Mouse (Mus musculus) megakaryocyte, adult 5-6 weeks (primary cell): ENCODE results near the gene Olfr1020. TPM values are rescaled to one million over a fixed set of nuclear protein-coding genes. Genes with fewer than 3 reads are reported as not detected.

Source experiments
- ATAC-seq: 2 replicates; pipeline ENCODE4 v1.8.0; 2016; ENCODE audit warnings: mild to moderate bottlenecking, inconsistent platforms; ENCODE audit not compliant: poor library complexity, severe bottlenecking
- total RNA-seq, 2 experiments: library from RNA; stranded (forward) in 1 of 2; stranded (reverse) in 1 of 2; fragments of 153-499, 151-499 nt in 1 of 2; fragments of 221-1000, 200-1000 nt in 1 of 2; gene quantifications; 2 replicates each; pipeline versions ENCODE4 v1.2.3 to v1.2.4; 2015 to 2017

Olfr1020 gene
- total RNA-seq (2015) (not detected in 2 replicates), total RNA-seq (2017) (not detected in 2 replicates)

DNA sequence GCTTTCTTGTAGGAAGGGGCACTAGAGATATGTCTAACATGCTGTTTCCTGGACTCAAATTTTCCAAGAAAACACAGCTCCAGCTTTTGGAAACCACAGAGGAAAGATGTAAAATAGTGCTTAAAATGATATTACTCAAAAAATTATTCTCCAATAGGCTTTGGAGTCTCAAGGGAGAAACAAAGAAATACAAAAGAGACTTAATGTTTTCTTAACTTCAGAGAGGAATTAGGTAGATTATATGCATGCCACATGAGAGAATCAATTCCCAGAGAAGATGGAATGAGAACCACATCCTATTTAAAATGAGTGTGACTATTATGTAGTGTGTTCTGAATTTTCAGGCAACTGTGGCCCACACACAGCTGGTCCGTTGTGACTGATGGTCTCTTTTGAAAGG is at the start of gene Olfr1020:
Olfr1020 (plus strand) TSS at position 301 of the 400 bp plus-strand sequence.
- no peak for ATAC-seq

DNA sequence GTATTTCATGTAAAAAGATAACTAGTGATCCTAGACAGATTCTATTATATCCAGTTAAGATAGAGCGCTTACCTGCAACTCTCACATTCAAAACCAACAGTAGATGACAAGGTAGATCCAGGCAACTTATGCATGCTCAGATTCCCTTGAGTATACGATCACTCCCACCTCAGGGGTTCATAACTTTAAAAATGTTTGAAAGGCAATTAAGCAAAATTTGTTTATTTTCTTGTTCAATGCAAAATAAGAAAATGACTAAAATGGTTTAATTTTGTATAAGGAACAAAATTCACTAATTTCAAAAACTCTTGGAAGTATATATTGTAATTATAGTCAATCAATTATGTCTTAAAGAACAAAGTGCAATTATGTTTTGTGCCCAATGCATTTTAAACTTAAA is 44.4 kb upstream of the Olfr1020 start, which contains the start of gene Olfr1016:
Olfr1016 (minus strand) TSS at position 101 of the 400 bp plus-strand sequence.
- no peak for ATAC-seq

DNA sequence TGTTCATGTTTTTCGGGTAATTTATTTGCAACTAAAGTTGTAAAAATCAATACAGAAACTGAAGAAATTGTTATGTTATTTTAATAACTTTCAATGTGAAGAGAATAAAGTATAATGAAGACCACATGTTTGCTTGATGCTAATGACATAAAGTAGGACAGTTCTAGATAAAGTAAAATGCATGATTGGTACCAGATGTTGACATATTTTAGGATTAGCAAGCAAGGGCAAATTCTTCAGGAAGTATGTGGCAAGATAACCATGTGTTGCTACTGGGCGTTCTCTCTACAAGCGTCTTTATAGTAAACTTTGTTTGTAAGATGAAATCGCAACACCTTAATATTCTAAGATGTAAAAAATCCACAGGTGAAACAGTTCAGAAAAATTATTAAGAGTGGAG is 42.3 kb upstream of the Olfr1020 start:
- no peak for ATAC-seq

DNA sequence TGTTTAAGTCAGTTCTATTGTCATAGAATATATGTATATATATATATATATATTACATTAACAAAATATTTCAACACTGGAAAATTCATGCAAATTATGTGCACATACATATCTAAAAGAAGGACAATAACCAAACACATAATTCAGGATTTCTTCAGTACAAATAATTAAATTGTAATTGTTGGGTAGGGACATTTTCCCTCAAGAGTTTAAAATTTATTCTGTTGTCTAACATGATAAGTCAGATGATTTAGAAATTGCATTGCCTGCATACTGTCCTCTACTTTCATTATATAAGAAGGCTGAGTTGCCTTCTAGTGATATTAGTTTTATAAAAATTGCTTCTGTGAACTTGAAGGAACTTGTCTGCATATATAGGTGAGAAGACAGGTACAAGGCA is 28.7 kb upstream of the Olfr1020 start, which contains the start of gene Olfr1018:
Olfr1018 (plus strand) TSS at position 301 of the 400 bp plus-strand sequence.
- ATAC-seq, result no peak

DNA sequence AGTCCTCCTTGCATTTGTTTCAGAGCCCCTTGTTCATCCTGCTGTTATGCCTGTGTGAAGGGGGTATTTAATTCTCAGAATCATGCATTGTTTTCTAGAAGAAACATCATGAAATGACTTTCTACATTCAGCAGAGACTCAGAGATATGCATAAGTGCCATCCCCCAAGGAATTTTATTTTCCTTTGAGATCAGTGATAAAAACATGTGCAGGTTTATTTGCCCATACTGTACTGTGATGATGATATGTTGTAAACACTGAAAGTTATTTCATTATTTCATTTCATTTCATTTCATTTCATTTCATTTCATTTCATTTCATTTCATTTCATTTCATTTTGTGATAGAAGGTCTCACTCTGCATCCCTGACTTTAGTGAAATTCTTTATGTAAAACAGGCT is 1.4 kb upstream of the Olfr1020 start, which contains the start of gene Olfr1019:
Olfr1019 (minus strand) TSS at position 101 of the 400 bp plus-strand sequence.
- ATAC-seq, result no peak

DNA sequence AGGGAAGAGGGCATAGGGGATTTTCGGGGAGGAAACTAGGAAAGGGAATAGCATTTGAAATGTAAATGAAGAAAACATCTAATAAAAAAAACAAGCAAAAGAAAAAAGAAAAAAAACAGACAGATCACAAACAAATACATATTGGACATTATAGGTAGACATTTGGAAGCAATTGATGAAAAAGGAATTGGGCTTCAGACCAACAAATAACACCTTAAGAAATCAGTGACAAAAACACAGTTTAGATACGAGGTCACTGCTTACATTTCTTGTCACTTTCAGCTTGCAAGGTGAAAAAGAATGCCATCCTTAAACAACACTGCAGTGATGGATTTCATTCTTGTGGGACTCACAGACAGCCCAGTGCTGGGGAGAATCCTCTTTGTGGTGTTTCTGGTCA is 21.5 kb downstream of the Olfr1020 start, which contains the start of gene Olfr1022:
Olfr1022 (plus strand) TSS at position 301 of the 400 bp plus-strand sequence.
- no peak for ATAC-seq

DNA sequence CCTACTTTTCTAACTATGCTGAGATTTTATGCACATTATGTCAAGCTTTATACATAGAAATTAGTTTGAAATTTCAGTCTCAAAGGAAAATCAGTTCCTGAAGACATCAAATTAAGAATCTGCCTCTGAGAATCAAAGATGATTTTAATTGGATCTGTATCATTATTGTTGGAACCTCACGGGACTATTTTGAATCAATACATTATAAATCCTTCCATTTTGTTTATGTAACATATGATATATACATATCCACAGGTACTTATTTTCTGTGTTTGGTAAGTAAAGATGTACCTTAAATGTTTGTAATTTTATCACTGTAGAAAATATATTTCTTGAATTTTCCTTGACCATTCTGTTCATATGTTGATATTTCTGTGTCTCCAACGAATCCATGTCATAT is 38.5 kb downstream of the Olfr1020 start, which contains the start of gene Olfr1023:
Olfr1023 (plus strand) TSS at position 301 of the 400 bp plus-strand sequence.
- ATAC-seq, result no peak

Other genes with a start within 250 kb of the Olfr1020 start
- gene Olfr1000, start 235.1 kb upstream of the Olfr1020 start, total RNA-seq (2015), result not detected in 2 replicates
- not detected in 2 replicates for gene Olfr1000, start 235.1 kb upstream of the Olfr1020 start, total RNA-seq (2017)
- not detected in 2 replicates for gene Olfr1002, start 196.3 kb upstream of the Olfr1020 start, total RNA-seq (2015)
- not detected in 2 replicates for gene Olfr1002, start 196.3 kb upstream of the Olfr1020 start, total RNA-seq (2017)
- gene Olfr154, start 182.6 kb upstream of the Olfr1020 start, total RNA-seq (2015), result not detected in 2 replicates
- not detected in 2 replicates for gene Olfr154, start 182.6 kb upstream of the Olfr1020 start, total RNA-seq (2017)
- gene Olfr1006, start 168.3 kb upstream of the Olfr1020 start, total RNA-seq (2015), result not detected in 2 replicates
- gene Olfr1006, start 168.3 kb upstream of the Olfr1020 start, total RNA-seq (2017), result not detected in 2 replicates
- not detected in 2 replicates for gene Olfr1008, start 157.6 kb upstream of the Olfr1020 start, total RNA-seq (2015)
- gene Olfr1008, start 157.6 kb upstream of the Olfr1020 start, total RNA-seq (2017), result not detected in 2 replicates
- gene Olfr1009, start 131.6 kb upstream of the Olfr1020 start, total RNA-seq (2015), result not detected in 2 replicates
- not detected in 2 replicates for gene Olfr1009, start 131.6 kb upstream of the Olfr1020 start, total RNA-seq (2017)
- not detected in 2 replicates for gene Olfr1012, start 84.3 kb upstream of the Olfr1020 start, total RNA-seq (2015)
- gene Olfr1012, start 84.3 kb upstream of the Olfr1020 start, total RNA-seq (2017), result not detected in 2 replicates
- not detected in 2 replicates for gene Olfr1013, start 79.9 kb upstream of the Olfr1020 start, total RNA-seq (2015)
- gene Olfr1013, start 79.9 kb upstream of the Olfr1020 start, total RNA-seq (2017), result not detected in 2 replicates
- not detected in 2 replicates for gene Olfr1014, start 74.3 kb upstream of the Olfr1020 start, total RNA-seq (2015)
- gene Olfr1014, start 74.3 kb upstream of the Olfr1020 start, total RNA-seq (2017), result not detected in 2 replicates
- gene Olfr1015, start 65.0 kb upstream of the Olfr1020 start, total RNA-seq (2015), result not detected in 2 replicates
- gene Olfr1015, start 65.0 kb upstream of the Olfr1020 start, total RNA-seq (2017), result not detected in 2 replicates
- gene Olfr1016, start 44.5 kb upstream of the Olfr1020 start, total RNA-seq (2015), result not detected in 2 replicates
- not detected in 2 replicates for gene Olfr1016, start 44.5 kb upstream of the Olfr1020 start, total RNA-seq (2017)
- gene Olfr1018, start 28.6 kb upstream of the Olfr1020 start, total RNA-seq (2015), result not detected in 2 replicates
- gene Olfr1018, start 28.6 kb upstream of the Olfr1020 start, total RNA-seq (2017), result not detected in 2 replicates
- gene Olfr1019, start 1.5 kb upstream of the Olfr1020 start, total RNA-seq (2015), result not detected in 2 replicates
- not detected in 2 replicates for gene Olfr1019, start 1.5 kb upstream of the Olfr1020 start, total RNA-seq (2017)
- not detected in 2 replicates for gene Olfr1022, start 21.6 kb downstream of the Olfr1020 start, total RNA-seq (2015)
- not detected in 2 replicates for gene Olfr1022, start 21.6 kb downstream of the Olfr1020 start, total RNA-seq (2017)
- gene Olfr1023, start 38.6 kb downstream of the Olfr1020 start, total RNA-seq (2015), result not detected in 2 replicates
- not detected in 2 replicates for gene Olfr1023, start 38.6 kb downstream of the Olfr1020 start, total RNA-seq (2017)
- gene Olfr1024, start 58.0 kb downstream of the Olfr1020 start, total RNA-seq (2015), result not detected in 2 replicates
- not detected in 2 replicates for gene Olfr1024, start 58.0 kb downstream of the Olfr1020 start, total RNA-seq (2017)
- gene Olfr1025-ps1, start 68.2 kb downstream of the Olfr1020 start, total RNA-seq (2015), result not detected in 2 replicates
- gene Olfr1025-ps1, start 68.2 kb downstream of the Olfr1020 start, total RNA-seq (2017), result not detected in 2 replicates
- gene Olfr1026, start 74.5 kb downstream of the Olfr1020 start, total RNA-seq (2015), result not detected in 2 replicates
- gene Olfr1026, start 74.5 kb downstream of the Olfr1020 start, total RNA-seq (2017), result not detected in 2 replicates
- not detected in 2 replicates for gene Olfr1028, start 103.4 kb downstream of the Olfr1020 start, total RNA-seq (2015)
- not detected in 2 replicates for gene Olfr1028, start 103.4 kb downstream of the Olfr1020 start, total RNA-seq (2017)
- gene Olfr1029, start 126.9 kb downstream of the Olfr1020 start, total RNA-seq (2015), result 0.57 TPM in 1 of 2 replicates, not detected in the other
- not detected in 2 replicates for gene Olfr1029, start 126.9 kb downstream of the Olfr1020 start, total RNA-seq (2017)
- gene Olfr1030, start 132.2 kb downstream of the Olfr1020 start, total RNA-seq (2015), result not detected in 2 replicates
- gene Olfr1030, start 132.2 kb downstream of the Olfr1020 start, total RNA-seq (2017), result not detected in 2 replicates
- gene Olfr1031, start 143.3 kb downstream of the Olfr1020 start, total RNA-seq (2015), result not detected in 2 replicates
- not detected in 2 replicates for gene Olfr1031, start 143.3 kb downstream of the Olfr1020 start, total RNA-seq (2017)
- gene Olfr1032, start 158.5 kb downstream of the Olfr1020 start, total RNA-seq (2015), result not detected in 2 replicates
- gene Olfr1032, start 158.5 kb downstream of the Olfr1020 start, total RNA-seq (2017), result not detected in 2 replicates
- 0.09 and 0.45 TPM in 2 replicates for gene Olfr1033, start 173.6 kb downstream of the Olfr1020 start, total RNA-seq (2015)
- gene Olfr1033, start 173.6 kb downstream of the Olfr1020 start, total RNA-seq (2017), result 0.07 TPM in 1 of 2 replicates, not detected in the other
- not detected in 2 replicates for gene Olfr1034, start 198.8 kb downstream of the Olfr1020 start, total RNA-seq (2015)
- not detected in 2 replicates for gene Olfr1034, start 198.8 kb downstream of the Olfr1020 start, total RNA-seq (2017)
- not detected in 2 replicates for gene Olfr1036, start 227.0 kb downstream of the Olfr1020 start, total RNA-seq (2015)
- not detected in 2 replicates for gene Olfr1036, start 227.0 kb downstream of the Olfr1020 start, total RNA-seq (2017)
- gene Olfr1037, start 240.4 kb downstream of the Olfr1020 start, total RNA-seq (2015), result not detected in 2 replicates
- not detected in 2 replicates for gene Olfr1037, start 240.4 kb downstream of the Olfr1020 start, total RNA-seq (2017)